Mouse (Mus musculus) E14TG2a.4 (cell line): ENCODE data around the gene Kif5c.

ENCODE experiments used
- CTCF ChIP-seq: conservative IDR thresholded peaks from 2 replicates; pipeline ENCODE4 v1.5.1; 2014; ENCODE audit warnings: low read length
- NANOG ChIP-seq: IDR thresholded peaks from 2 replicates; pipeline ENCODE4 v1.6.1; 2014; ENCODE audit warnings: borderline replicate concordance, low read length, mixed read lengths

DNA sequence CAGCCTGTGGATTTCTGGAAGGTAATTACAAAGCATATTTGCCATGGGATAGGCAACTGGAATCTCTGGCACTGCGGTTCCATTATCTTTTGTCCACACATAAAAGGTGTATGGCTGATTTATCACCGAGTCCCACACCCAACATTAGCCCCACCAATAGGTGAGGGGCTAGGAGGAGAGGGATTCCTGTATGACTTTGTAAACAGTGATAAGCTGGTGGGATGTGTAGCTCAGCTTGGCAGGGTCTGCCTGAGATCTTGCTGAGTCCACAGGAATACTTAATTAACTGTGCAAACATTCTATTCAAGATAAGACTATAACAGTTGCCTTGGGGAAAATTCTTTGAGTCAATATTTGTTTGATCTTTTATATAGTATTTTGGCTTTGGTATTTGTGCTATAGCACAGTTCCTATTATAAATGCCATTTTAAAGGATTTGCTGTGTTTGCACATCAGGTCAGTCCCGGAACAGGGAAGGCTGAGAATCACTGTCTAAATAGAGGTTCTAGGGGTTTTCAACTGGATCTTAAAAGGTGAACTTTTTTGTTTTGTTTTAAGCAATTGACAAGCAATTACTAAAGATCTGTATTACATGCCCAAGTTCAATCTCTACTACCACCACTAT is 196.7 kb downstream of the Kif5c start:
- TF ChIP-seq CTCF (no peak), NANOG (no peak)
